Mouse (Mus musculus) urinary bladder, postnatal 25 days (tissue): Measurements from ENCODE around the gene Dbndd1.
A peak's percentile ranks its signal among the peaks of the same experiment; 100 is the strongest.
"Not testable (repeated sequence)": the region's sequence is repeated elsewhere in the genome, so short reads cannot be mapped to it uniquely, and the experiment has no call there.

Source experiments
- DNase-seq: peaks from one replicate; pipeline ENCODE4 v3.0.0; 2022; ENCODE audit warnings: low spot score

Dbndd1 gene

GRCm38 (mm10) chr8:123497699-123498098, 17.6 kb downstream of the Dbndd1 start:
- no peak for DNase-seq

GRCm38 (mm10) chr8:123492898-123493297, 22.4 kb downstream of the Dbndd1 start:
- no peak for DNase-seq

GRCm38 (mm10) chr8:123491280-123492075, 23.8 kb downstream of the Dbndd1 start:
- no peak for DNase-seq

- DNase-seq = no peak
Measured at GRCm38 (mm10) chr8:123482627-123483026, 32.6 kb downstream of the Dbndd1 start.

- no peak for DNase-seq
Measured at GRCm38 (mm10) chr8:123478456-123479218, 36.6 kb downstream of the Dbndd1 start.

- peak; percentile 94 for DNase-seq
Measured at GRCm38 (mm10) chr8:123477737-123478258, 37.5 kb downstream of the Dbndd1 start, which contains the start of gene Afg3l1. Gene Afg3l1 (plus strand): TSS chr8:123477903.

- DNase-seq = peak; percentile 13
Measured at GRCm38 (mm10) chr8:123476911-123477736, 38.1 kb downstream of the Dbndd1 start.

- DNase-seq = not testable (repeated sequence)
Measured at GRCm38 (mm10) chr8:123474549-123474948, 40.7 kb downstream of the Dbndd1 start.

GRCm38 (mm10) chr8:123472991-123473390, 42.3 kb downstream of the Dbndd1 start:
- not testable (repeated sequence) for DNase-seq

- no peak for DNase-seq
Measured at GRCm38 (mm10) chr8:123467476-123467875, 47.8 kb downstream of the Dbndd1 start.

GRCm38 (mm10) chr8:123463651-123464050, 51.6 kb downstream of the Dbndd1 start:
- DNase-seq = no peak
